Mouse (Mus musculus) neural tube, embryonic 15.5 days (tissue): ENCODE measurements around the gene Kif1b. TPM values are rescaled to one million over a fixed set of nuclear protein-coding genes. Genes with fewer than 3 reads are reported as not detected.

Experiments
- ATAC-seq: fragments of 200-750 bp; cut with Nextera tagmentation; 2 replicates; pipeline ENCODE4 v1.8.0; 2017; ENCODE audit warnings: mild to moderate bottlenecking, moderate TSS enrichment, moderate library complexity; ENCODE audit not compliant: low FRiP score
- H3K27ac ChIP-seq: fragments of 300-500 bp; sonication (generic); replicated peaks from 2 replicates; pipeline ENCODE4 v1.5.1; 2015; ENCODE audit warnings: mild to moderate bottlenecking, inconsistent platforms
- H3K27me3 ChIP-seq: fragments of 300-500 bp; sonication (generic); replicated peaks from 2 replicates; pipeline ENCODE4 v1.6.1; 2015; ENCODE audit warnings: inconsistent platforms
- H3K36me3 ChIP-seq: fragments of 300-500 bp; sonication (generic); 2 replicates; pipeline ENCODE4 v1.6.1; 2015; ENCODE audit warnings: inconsistent platforms
- H3K4me1 ChIP-seq: fragments of 300-500 bp; sonication (generic); 2 replicates; pipeline ENCODE4 v1.6.1; 2015; ENCODE audit warnings: inconsistent platforms
- H3K4me2 ChIP-seq: fragments of 300-500 bp; sonication (generic); 2 replicates; pipeline ENCODE4 v1.6.1; 2015; ENCODE audit warnings: inconsistent platforms, mild to moderate bottlenecking, moderate library complexity
- H3K4me3 ChIP-seq: fragments of 300-500 bp; sonication (generic); replicated peaks from 2 replicates; pipeline ENCODE4 v1.5.1; 2015; ENCODE audit warnings: mild to moderate bottlenecking, inconsistent platforms
- H3K9ac ChIP-seq: fragments of 300-500 bp; sonication (generic); replicated peaks from 2 replicates; pipeline ENCODE4 v1.6.1; 2015; ENCODE audit warnings: mild to moderate bottlenecking, inconsistent platforms
- H3K9me3 ChIP-seq: fragments of 300-500 bp; sonication (generic); replicated peaks from 2 replicates; pipeline ENCODE4 v1.6.1; 2016; ENCODE audit warnings: inconsistent platforms
- WGBS: fragments of 180-500 bp; shearing (Covaris S2); methylation state at CpG from one replicate; pipeline ENCODE4 v1.1.7; 2015; ENCODE audit warnings: mixed read lengths; 5-methylcytosine and 5-hydroxymethylcytosine counted together
- polyA plus RNA-seq: library from polyadenylated mRNA; unstranded; fragments of >200 nt; fragmentation: Nextera tagmentation; extraction: Ambion mirVana; gene quantifications from 2 replicates; pipeline ENCODE4 v1.2.1, GENCODE M21; 2015

Gene Kif1b
- polyA plus RNA-seq, 1 experiment from 2014 or later, result 121 TPM

DNA sequence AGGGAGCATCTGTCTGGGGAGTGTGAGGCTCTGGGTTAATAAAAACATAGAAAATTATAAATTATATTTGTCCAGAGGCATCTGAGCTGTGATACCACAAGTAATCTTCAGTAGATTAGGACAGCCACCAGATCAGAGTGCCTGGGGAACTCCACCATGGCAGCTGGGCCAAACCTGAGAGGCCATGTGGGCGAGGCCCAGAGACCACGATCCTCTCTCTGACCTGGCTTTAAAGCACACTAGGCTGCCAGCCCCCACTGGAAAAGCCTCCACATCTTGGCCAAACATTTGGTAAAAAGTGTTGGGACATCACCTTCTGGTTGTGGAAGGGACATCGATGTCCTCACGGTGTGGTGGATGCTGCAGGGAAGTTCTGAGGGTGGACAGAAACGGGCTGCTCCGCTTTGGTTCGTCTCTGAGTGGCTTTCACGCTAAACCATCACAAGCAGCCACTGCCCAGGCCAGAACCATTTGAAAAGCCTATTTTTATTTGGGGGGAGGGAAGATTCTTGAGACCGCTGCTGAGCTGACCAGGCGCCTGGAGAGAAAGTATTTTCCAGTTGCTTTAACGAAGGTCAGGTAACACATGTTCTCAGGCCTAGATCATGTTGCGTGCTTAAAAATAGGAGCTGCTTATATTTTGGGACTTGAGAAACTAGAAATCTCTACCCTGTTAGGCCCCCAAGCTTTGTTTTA is 6.2 kb upstream of the Kif1b start:
- H3K4me3 ChIP-seq, result no peak overlapping the region
- no peaks in the 10 kb centered on the region for H3K36me3 ChIP-seq
- H3K27me3 ChIP-seq, result no peaks in the 10 kb centered on the region
- WGBS, result 91% methylated on average over 12 of the region's 12 CpGs
- H3K4me2 ChIP-seq, result no peak overlapping the region
- H3K27ac ChIP-seq, result no peak overlapping the region
- no peaks in the 10 kb centered on the region for H3K9me3 ChIP-seq
- ATAC-seq, result no peak
- peaks cover 19% of the 10 kb centered on the region for H3K4me1 ChIP-seq
- H3K9ac ChIP-seq, result no peak overlapping the region

DNA sequence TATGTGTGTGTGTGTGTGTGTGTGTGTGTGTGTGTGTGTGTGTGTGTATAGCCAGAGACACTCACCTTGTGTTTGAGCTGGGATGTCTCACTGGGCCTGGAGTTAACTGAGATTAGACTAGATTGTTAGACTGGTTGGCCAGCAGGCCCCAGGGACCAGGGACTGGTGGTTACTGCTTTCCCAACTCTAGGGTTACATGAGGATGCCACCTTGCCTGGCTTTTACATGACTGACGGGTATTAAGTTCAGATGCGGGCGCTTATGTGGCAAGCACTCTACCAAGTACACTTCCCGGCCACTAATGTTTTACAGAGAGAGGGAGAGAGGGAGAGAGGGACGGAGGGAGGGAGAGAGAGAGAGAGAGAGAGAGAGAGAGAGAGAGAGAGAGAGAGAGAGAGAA is 4.5 kb upstream of the Kif1b start:
- Histone ChIP-seq H3K9me3 (no peaks in the 10 kb centered on the region), H3K9ac (no peak overlapping the region), H3K36me3 (no peaks in the 10 kb centered on the region), H3K4me2 (no peak overlapping the region), H3K4me1 (peaks cover 16% of the 10 kb centered on the region), H3K4me3 (no peak overlapping the region), H3K27ac (no peak overlapping the region), H3K27me3 (no peaks in the 10 kb centered on the region)
- no peak for ATAC-seq
- 90% methylated on average over 5 of the region's 5 CpGs for WGBS

DNA sequence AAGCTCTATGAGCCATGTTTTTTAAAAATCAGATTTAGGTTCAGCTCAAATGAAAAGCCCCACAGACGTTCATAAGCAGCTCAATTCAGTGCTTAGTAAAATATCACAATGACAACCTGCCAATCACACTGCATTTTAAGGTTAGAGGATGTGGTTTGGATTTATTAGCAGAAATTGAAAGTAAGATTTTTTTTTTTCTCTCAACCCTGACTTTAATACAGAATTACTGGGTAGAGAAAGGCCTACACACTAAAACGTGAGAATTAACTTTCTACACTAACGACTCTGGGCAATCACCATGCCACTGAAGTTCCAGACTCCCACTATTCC is 963 bp upstream of the Kif1b start:
- peak overlapping the region; percentile 72 for H3K4me2 ChIP-seq
- H3K9me3 ChIP-seq, result no peaks in the 10 kb centered on the region
- peak overlapping the region; percentile 98 for H3K27ac ChIP-seq
- ATAC-seq, result no peak
- no peaks in the 10 kb centered on the region for H3K27me3 ChIP-seq
- peak overlapping the region; percentile 83 for H3K9ac ChIP-seq
- no peaks in the 10 kb centered on the region for H3K36me3 ChIP-seq
- peaks cover 40% of the 10 kb centered on the region for H3K4me1 ChIP-seq
- WGBS, result 16% methylated on average over 3 of the region's 3 CpGs
- H3K4me3 ChIP-seq, result peak overlapping the region; percentile 99

DNA sequence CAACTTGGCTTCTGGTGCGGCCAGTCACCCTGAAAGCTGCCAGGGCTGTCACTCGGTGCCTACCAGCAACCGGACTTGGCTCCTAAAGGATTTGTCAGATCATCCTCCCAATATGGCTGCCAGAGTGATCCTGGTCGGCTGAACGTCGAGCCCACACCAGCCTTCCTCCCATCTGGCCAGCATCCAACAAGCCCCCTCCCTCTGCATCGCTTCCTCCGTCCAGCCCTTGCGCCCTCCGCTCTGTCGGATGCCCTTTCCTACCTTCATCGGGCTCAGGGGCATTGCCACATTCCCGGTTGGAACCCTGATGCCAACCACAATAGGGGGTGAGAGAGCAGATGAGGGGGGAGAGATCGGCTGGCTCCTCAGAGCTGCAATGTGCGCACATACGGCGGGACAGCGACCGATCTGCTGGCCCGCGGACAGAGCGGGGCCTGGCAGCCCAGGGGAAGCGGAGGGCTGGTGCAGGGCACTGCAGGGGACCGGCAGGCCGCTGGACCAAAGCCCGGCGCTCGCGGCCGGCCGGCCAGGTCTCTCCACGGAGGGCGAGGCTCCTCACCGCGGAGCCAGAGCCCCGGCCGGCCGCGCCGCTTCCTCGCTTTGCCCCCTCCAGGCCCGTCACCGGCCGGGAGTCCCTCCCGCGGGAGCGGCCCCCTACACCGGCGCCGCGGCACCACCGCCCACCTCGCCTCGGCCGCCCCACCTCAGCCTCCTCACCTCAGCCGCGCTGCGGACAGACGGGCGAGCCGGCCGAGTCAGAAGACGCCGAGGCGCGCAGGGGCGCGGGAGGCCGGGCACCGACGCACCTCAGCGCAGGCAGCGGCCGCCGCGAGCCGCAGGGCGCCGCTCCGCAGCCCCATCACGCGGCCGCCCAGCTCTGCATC is 539 bp downstream of the Kif1b start:
- WGBS, result under 1% methylated on average over 57 of the region's 83 CpGs
- peak; percentile 55 for ATAC-seq
- no peaks in the 10 kb centered on the region for H3K27me3 ChIP-seq
- peak overlapping the region; percentile 72 for H3K4me2 ChIP-seq
- no peaks in the 10 kb centered on the region for H3K9me3 ChIP-seq
- peaks cover 52% of the 10 kb centered on the region for H3K4me1 ChIP-seq
- peak overlapping the region; percentile 98 for H3K27ac ChIP-seq
- H3K4me3 ChIP-seq, result peak overlapping the region; percentile 99
- no peaks in the 10 kb centered on the region for H3K36me3 ChIP-seq
- H3K9ac ChIP-seq, result peak overlapping the region; percentile 99

DNA sequence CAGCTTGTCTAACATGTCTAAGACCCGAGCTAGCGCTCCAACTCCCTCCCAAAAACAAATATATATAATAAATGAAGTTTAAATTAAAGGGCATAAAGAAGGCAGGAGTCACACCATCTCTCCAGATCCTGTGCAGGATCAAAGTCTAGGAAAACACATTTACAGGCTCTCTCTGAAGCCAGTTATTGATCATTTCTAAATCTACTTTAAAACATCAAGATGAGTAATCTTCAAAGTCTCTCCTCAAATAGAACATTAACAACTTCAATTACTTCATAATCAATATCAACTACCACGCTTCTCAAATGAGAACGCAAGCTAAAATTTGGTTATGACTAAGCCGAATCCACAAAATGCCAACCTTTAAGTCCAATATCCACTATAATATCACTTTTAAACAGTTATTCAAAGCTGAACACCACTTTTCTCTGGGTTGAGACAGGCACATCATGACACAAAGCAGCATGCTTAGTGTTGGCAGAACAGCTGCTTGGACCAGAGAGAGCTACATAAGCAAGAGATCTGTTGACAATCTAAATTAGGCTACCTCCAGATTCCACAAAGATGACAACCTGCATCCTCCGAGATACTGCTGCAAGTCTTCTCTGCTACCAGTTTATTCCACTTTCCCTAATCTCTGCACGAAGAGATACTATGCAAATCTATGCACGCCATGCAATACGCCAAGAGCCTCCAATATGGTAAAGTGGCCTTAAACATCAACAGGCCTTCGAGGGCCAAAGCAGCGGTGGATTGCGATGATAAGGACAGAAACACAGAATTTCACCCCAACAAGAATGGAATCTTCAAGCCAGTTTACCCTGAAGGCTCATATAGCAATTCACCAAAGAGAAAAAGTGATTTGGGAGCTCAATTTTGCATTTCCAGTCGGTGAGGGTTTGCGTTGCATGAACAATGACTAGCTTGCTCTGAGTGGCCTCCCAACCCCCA is 1.5 kb downstream of the Kif1b start:
- no peaks in the 10 kb centered on the region for H3K36me3 ChIP-seq
- peaks cover 59% of the 10 kb centered on the region for H3K4me1 ChIP-seq
- H3K9ac ChIP-seq, result peak overlapping the region; percentile 99
- H3K9me3 ChIP-seq, result no peaks in the 10 kb centered on the region
- peak overlapping the region; percentile 99 for H3K4me3 ChIP-seq
- 28% methylated on average over 14 of the region's 14 CpGs for WGBS
- no peaks in the 10 kb centered on the region for H3K27me3 ChIP-seq
- H3K4me2 ChIP-seq, result peak overlapping the region; percentile 72
- H3K27ac ChIP-seq, result peak overlapping the region; percentile 98
- no peak for ATAC-seq

DNA sequence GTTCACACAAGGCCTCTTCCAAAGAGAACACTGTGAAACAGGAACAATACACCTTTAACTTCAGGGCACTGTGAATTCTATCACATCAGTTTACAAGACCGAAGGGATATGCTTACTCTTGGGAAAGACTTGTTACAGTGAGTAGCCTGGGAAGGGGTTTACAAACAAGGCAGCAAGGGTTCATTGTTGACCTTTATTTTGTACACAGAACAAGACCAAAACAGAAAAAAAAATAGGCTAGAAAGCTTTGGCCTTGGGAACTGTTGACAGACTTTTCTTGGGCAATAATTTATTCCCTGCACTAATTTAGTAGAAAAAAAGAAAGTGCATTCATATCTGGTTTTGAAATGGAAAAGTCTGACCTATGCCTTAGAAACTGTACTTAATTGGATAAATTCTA is 3.0 kb downstream of the Kif1b start:
- 61% methylated on average over 1 of the region's 1 CpGs for WGBS
- peaks cover 59% of the 10 kb centered on the region for H3K4me1 ChIP-seq
- no peaks in the 10 kb centered on the region for H3K9me3 ChIP-seq
- H3K9ac ChIP-seq, result no peak overlapping the region
- no peak overlapping the region for H3K4me3 ChIP-seq
- no peaks in the 10 kb centered on the region for H3K36me3 ChIP-seq
- no peak overlapping the region for H3K27ac ChIP-seq
- no peaks in the 10 kb centered on the region for H3K27me3 ChIP-seq
- ATAC-seq, result no peak
- H3K4me2 ChIP-seq, result peak overlapping the region; percentile 24

- Histone ChIP-seq H3K9me3 (no peaks in the 10 kb centered on the region), H3K9ac (no peak overlapping the region), H3K27ac (no peak overlapping the region), H3K4me3 (no peak overlapping the region), H3K4me1 (peaks cover 53% of the 10 kb centered on the region), H3K36me3 (no peaks in the 10 kb centered on the region), H3K4me2 (peak overlapping the region; percentile 24; the same call in 1 of the 2 replicates), H3K27me3 (no peaks in the 10 kb centered on the region)
- 23% methylated on average over 5 of the region's 5 CpGs for WGBS
- no peak for ATAC-seq
These were observed 4.0 kb downstream of the Kif1b start for GRCm38 (mm10) chr4:149303502-149303901.

DNA sequence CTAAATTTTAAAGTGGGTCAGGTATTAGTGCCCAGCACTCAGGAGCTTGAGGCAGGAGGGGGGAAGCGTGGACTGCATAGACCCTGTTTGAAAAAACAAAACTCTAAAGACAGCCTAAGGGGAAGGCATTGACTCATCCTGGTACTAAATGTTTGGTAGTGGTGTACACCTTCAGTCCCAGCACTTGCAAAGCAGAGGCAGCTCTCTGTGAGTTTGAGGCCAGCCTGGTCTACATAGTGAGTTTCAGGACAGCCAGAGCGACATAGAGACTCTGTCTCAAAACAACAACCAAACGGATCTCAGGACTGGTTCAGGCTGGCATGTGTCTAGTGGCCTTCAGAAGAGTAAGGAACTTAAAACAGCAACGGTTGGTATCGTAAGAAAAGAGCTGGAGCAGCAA is 4.7 kb downstream of the Kif1b start:
- 72% methylated on average over 5 of the region's 5 CpGs for WGBS
- Histone ChIP-seq H3K27me3 (no peaks in the 10 kb centered on the region), H3K9ac (no peak overlapping the region), H3K9me3 (no peaks in the 10 kb centered on the region), H3K4me3 (no peak overlapping the region), H3K4me1 (peaks cover 48% of the 10 kb centered on the region), H3K4me2 (peak overlapping the region; percentile 24; the same call in 1 of the 2 replicates), H3K27ac (0 out of 2 replicates have a peak overlapping the region, but pooled peaks have one; percentile 4), H3K36me3 (no peaks in the 10 kb centered on the region)
- ATAC-seq, result no peak

DNA sequence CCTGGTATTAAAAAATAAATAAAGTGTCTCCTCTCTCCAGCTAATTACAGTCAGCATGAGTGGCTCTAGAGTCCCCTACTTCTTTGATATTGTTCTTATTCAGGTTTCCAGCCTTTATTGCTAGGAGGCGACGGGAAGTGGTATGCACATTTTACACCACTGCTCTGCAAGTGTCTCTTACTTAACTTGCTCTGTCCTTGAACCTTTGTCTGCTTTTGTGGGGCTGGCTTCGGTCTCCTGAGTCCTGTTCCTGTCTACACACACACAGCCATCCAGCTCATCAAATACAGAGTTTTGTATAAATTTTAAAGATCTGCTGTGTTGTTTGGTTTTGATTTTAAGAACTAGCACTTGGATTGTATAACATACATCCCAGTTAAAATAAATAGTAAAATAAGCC is 5.4 kb downstream of the Kif1b start:
- WGBS, result 28% methylated on average over 3 of the region's 3 CpGs
- peaks cover 52% of the 10 kb centered on the region for H3K4me1 ChIP-seq
- ATAC-seq, result no peak
- no peaks in the 10 kb centered on the region for H3K36me3 ChIP-seq
- H3K9me3 ChIP-seq, result no peaks in the 10 kb centered on the region
- H3K9ac ChIP-seq, result no peak overlapping the region
- H3K4me3 ChIP-seq, result no peak overlapping the region
- no peak overlapping the region for H3K4me2 ChIP-seq
- H3K27me3 ChIP-seq, result no peaks in the 10 kb centered on the region
- 0 out of 2 replicates have a peak overlapping the region, but pooled peaks have one; percentile 51 for H3K27ac ChIP-seq

- Histone ChIP-seq H3K36me3 (no peaks in the 10 kb centered on the region), H3K4me1 (peaks cover 31% of the 10 kb centered on the region), H3K27me3 (no peaks in the 10 kb centered on the region), H3K27ac (no peak overlapping the region), H3K4me2 (no peak overlapping the region), H3K9me3 (no peaks in the 10 kb centered on the region), H3K9ac (no peak overlapping the region), H3K4me3 (no peak overlapping the region)
- 82% methylated on average over 2 of the region's 2 CpGs for WGBS
- ATAC-seq, result no peak
These were observed 11.0 kb downstream of the Kif1b start for GRCm38 (mm10) chr4:149296501-149296900.

DNA sequence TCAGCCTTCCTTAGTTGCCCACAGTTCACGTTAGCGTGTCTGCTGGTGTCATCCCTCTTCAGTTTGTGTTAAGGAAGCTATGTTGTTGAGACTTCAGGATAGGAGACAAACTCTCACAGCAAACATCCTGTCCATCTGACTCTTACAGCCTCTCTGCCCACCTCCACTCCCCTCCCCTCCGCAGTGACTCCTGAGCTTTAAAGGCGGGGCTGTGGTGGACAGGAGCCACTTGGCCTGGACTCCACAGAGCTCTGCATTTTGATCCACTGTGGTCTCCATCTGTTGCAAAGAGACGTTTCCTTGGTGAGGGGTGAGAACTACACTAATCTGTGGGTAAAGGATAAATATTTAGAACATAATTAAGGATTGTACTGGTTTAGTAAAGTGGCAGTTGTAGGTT is 14.5 kb downstream of the Kif1b start:
- ATAC-seq, result no peak
- Histone ChIP-seq H3K4me2 (no peak overlapping the region), H3K36me3 (peaks cover 23% of the 10 kb centered on the region), H3K4me1 (peaks cover 24% of the 10 kb centered on the region), H3K9me3 (no peaks in the 10 kb centered on the region), H3K4me3 (no peak overlapping the region), H3K27me3 (no peaks in the 10 kb centered on the region), H3K9ac (no peak overlapping the region), H3K27ac (no peak overlapping the region)
- WGBS, result 78% methylated on average over 5 of the region's 5 CpGs
